Mouse (Mus musculus) spleen, adult 2 months (tissue): ENCODE measurements around the gene Dab2ip.

ENCODE experiments used
- CTCF ChIP-seq: fragments of 200-500 bp; IDR thresholded peaks from 2 replicates; pipeline ENCODE4 v1.5.1; 2011; ENCODE audit warnings: mild to moderate bottlenecking, inconsistent platforms; ENCODE audit not compliant: insufficient read depth, insufficient read length, insufficient replicate concordance; ENCODE audit errors: extremely low read depth
- POLR2A ChIP-seq: fragments of 200-500 bp; IDR thresholded peaks from 2 replicates; pipeline ENCODE4 v1.6.1; 2011; ENCODE audit warnings: low read depth, low read length, inconsistent platforms

DNA sequence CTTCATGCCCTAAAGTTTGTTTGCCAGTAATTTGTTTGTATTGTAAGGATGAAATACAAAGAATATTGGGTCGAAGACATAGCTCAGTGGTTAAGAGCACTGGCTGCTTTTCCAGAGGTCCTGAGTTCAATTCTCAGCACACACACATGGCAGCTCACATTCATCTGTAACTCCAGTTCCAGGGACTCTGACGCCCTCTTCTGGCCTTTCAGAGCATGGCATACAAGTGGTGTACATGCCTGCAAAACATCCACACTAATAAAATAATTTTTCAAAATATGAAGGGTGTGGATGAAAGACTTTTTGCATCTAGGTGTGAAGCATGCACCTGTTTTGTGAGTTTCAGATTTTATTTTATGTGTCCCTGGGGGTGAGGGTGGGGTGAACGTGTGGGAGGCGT is 75.3 kb downstream of the Dab2ip start:
- TF ChIP-seq CTCF (no peak), POLR2A (no peak)
